Mouse (Mus musculus) ovary, adult 18-20 months (tissue): ENCODE measurements around the gene Cyfip1.
A peak's percentile ranks its signal among the peaks of the same experiment; 100 is the strongest.

ENCODE experiments used
- DNase-seq: peaks from one replicate; pipeline ENCODE4 v3.0.0; 2022; ENCODE audit warnings: low spot score, mixed read lengths

The Cyfip1 gene

GRCm38 (mm10) chr7:55841445-55841844 is at the start of gene Cyfip1:
TSS of gene Cyfip1 (plus strand) at chr7:55841745.
- DNase-seq = no peak

GRCm38 (mm10) chr7:55792280-55792679 is 49.3 kb upstream of the Cyfip1 start:
- DNase-seq = no peak

GRCm38 (mm10) chr7:55793236-55793951 is 48.2 kb upstream of the Cyfip1 start:
- peak; percentile 7 for DNase-seq

- peak; percentile 97 for DNase-seq
Observed at GRCm38 (mm10) chr7:55793952-55794603, 47.5 kb upstream of the Cyfip1 start, which contains the start of gene Tubgcp5. TSS of gene Tubgcp5 (plus strand) at chr7:55794154.

- DNase-seq = no peak
Observed at GRCm38 (mm10) chr7:55799981-55800380, 41.6 kb upstream of the Cyfip1 start.

GRCm38 (mm10) chr7:55809967-55810366 is 31.6 kb upstream of the Cyfip1 start:
- no peak for DNase-seq

- no peak for DNase-seq
Observed at GRCm38 (mm10) chr7:55824468-55824867, 17.1 kb upstream of the Cyfip1 start.

GRCm38 (mm10) chr7:55827551-55827950 is 14.0 kb upstream of the Cyfip1 start:
- no peak for DNase-seq

GRCm38 (mm10) chr7:55836877-55837276 is 4.7 kb upstream of the Cyfip1 start:
- no peak for DNase-seq

GRCm38 (mm10) chr7:55841977-55842503 is 495 bp downstream of the Cyfip1 start:
- peak; percentile 90 for DNase-seq

- no peak for DNase-seq
Observed at GRCm38 (mm10) chr7:55842504-55843152, 1.1 kb downstream of the Cyfip1 start.

GRCm38 (mm10) chr7:55846606-55847312 is 5.2 kb downstream of the Cyfip1 start:
- no peak for DNase-seq

- no peak for DNase-seq
Observed at GRCm38 (mm10) chr7:55849948-55850571, 8.5 kb downstream of the Cyfip1 start.

- no peak for DNase-seq
Observed at GRCm38 (mm10) chr7:55852787-55853186, 11.2 kb downstream of the Cyfip1 start.

- DNase-seq = no peak
Observed at GRCm38 (mm10) chr7:55855597-55855996, 14.1 kb downstream of the Cyfip1 start.

- DNase-seq = no peak
Observed at GRCm38 (mm10) chr7:55856741-55857140, 15.2 kb downstream of the Cyfip1 start.

GRCm38 (mm10) chr7:55857729-55858128 is 16.2 kb downstream of the Cyfip1 start:
- no peak for DNase-seq

- DNase-seq = no peak
Observed at GRCm38 (mm10) chr7:55858836-55859517, 17.4 kb downstream of the Cyfip1 start.

GRCm38 (mm10) chr7:55859518-55859872 is 17.9 kb downstream of the Cyfip1 start:
- peak; percentile 30 for DNase-seq

- DNase-seq = no peak
Observed at GRCm38 (mm10) chr7:55859956-55860355, 18.4 kb downstream of the Cyfip1 start.

- no peak for DNase-seq
Observed at GRCm38 (mm10) chr7:55861175-55861574, 19.6 kb downstream of the Cyfip1 start.
